Comparison of ENCODE assay signal across 16 mouse cellular contexts in the genomic region with DNA sequence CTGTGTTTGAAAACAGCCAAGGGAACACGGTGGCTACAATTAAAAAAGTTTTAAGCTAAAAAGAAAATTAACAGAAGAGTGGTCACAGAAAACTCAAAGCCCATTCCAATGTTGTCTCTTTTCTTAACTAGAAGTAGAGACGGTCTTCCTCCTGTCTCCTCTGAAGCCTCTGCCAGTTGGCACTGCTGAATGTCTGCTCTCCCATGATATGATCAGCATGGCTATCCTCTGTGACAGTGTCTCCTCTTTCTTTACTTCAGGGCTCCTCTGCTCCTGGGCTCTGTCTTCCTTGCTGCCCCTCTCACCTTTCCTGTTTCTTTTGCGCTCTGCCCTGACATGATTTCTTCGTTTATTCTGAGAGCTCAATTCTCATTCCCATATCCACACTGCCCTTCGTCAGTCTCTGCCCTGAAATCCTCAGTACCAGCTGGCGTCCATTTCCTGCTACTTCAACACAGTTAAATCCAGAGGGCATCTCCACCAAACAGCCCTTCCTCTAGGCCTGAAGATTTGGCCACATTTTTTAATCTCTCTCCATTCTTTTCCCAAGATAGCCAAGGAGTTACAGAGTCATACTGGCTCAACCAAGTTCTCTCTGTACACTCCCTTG.
A peak's percentile ranks its signal among the peaks of the same experiment; 100 is the strongest.
DNase-seq lines count a peak whose midpoint lies in the region; ATAC-seq and TF ChIP-seq lines count a peak whose summit lies in the region.
"Had no signal": no experiment of that assay in that cellular context is flagged by ENCODE, and none has a peak within 500 bp of the region (broad histone marks: within the 10 kb centered on the region; RNA-seq: fewer than 3 reads in every experiment).

No protein-coding gene starts in this region.

- no peak for TF ChIP-seq CTCF in forebrain, postnatal 0 days (IDR thresholded peaks at IDR 0.05; ENCODE audit: low read depth)
- TF ChIP-seq CTCF in testis, adult 2 months (IDR thresholded peaks at IDR 0.05; ENCODE audit: control insufficient read depth, insufficient read depth, insufficient replicate concordance, low read depth, low read length) = no peak

- H3K4me2 ChIP-seq in forebrain, embryonic 15.5 days (replicated peaks) = no peak overlapping the region
- H3K4me2 ChIP-seq in forebrain, postnatal 0 days (ENCODE audit: low read depth) = no peak overlapping the region
- no peak overlapping the region for H3K4me2 ChIP-seq in kidney, embryonic 16.5 days (replicated peaks; ENCODE audit: low read depth, low read length)
- H3K4me2 ChIP-seq in stomach, embryonic 16.5 days (ENCODE audit: low read depth, low read length) = no peak overlapping the region
- H3K4me2 ChIP-seq: embryonic facial prominence, embryonic 12.5 days; heart, embryonic 12.5 days; limb, embryonic 12.5 days; liver, embryonic 15.5 days; neural tube, embryonic 12.5 days had no signal

- peak overlapping the region; percentile 44 for H3K27ac ChIP-seq in forebrain, embryonic 15.5 days (replicated peaks)
- H3K27ac ChIP-seq in forebrain, postnatal 0 days (ENCODE audit: low read depth, low read length) = no peak overlapping the region
- peak overlapping the region; percentile 85 for H3K27ac ChIP-seq in kidney, embryonic 16.5 days (ENCODE audit: low read length)
- peak overlapping the region; percentile 12; the same call in 1 of the 2 replicates for H3K27ac ChIP-seq in testis, adult 2 months (ENCODE audit: control insufficient read depth, insufficient read depth, low read depth, low read length)
- peak overlapping the region; percentile 85 for H3K27ac ChIP-seq in stomach, embryonic 16.5 days (ENCODE audit: low read length)
- H3K27ac ChIP-seq: embryonic facial prominence, embryonic 12.5 days; limb, embryonic 12.5 days; liver, embryonic 15.5 days; neural tube, embryonic 12.5 days had no signal

- H3K9me3 ChIP-seq in forebrain, embryonic 15.5 days = no peaks in the 10 kb centered on the region
- no peaks in the 10 kb centered on the region for H3K9me3 ChIP-seq in forebrain, postnatal 0 days (ENCODE audit: low read length)
- H3K9me3 ChIP-seq in kidney, embryonic 16.5 days (ENCODE audit: low read length) = no peaks in the 10 kb centered on the region
- H3K9me3 ChIP-seq in stomach, embryonic 16.5 days (replicated peaks; ENCODE audit: control insufficient read depth, low read length) = no peaks in the 10 kb centered on the region
- H3K9me3 ChIP-seq: embryonic facial prominence, embryonic 12.5 days; forebrain, embryonic 10.5 days; heart, embryonic 12.5 days; limb, embryonic 12.5 days; liver, embryonic 15.5 days; neural tube, embryonic 12.5 days had no signal

- no peak overlapping the region for H3K4me3 ChIP-seq in forebrain, embryonic 15.5 days
- no peak overlapping the region for H3K4me3 ChIP-seq in forebrain, postnatal 0 days (ENCODE audit: low read depth, low read length)
- H3K4me3 ChIP-seq in kidney, embryonic 16.5 days (ENCODE audit: low read length) = no peak overlapping the region
- H3K4me3 ChIP-seq in testis, adult 2 months (ENCODE audit: control insufficient read depth, low read depth, low read length) = no peak overlapping the region
- no peak overlapping the region for H3K4me3 ChIP-seq in stomach, embryonic 16.5 days (replicated peaks; ENCODE audit: low read length)
- H3K4me3 ChIP-seq: embryonic facial prominence, embryonic 12.5 days; forebrain, embryonic 10.5 days; heart, embryonic 12.5 days; limb, embryonic 12.5 days; liver, embryonic 15.5 days; neural tube, embryonic 12.5 days had no signal

- H3K9ac ChIP-seq in forebrain, embryonic 15.5 days (replicated peaks) = no peak overlapping the region
- H3K9ac ChIP-seq in forebrain, postnatal 0 days = no peak overlapping the region
- H3K9ac ChIP-seq in kidney, embryonic 16.5 days (replicated peaks; ENCODE audit: low read length) = no peak overlapping the region
- 0 out of 2 replicates have a peak overlapping the region, but pooled peaks have one; percentile 8 for H3K9ac ChIP-seq in stomach, embryonic 16.5 days (ENCODE audit: low read length)
- H3K9ac ChIP-seq: embryonic facial prominence, embryonic 12.5 days; heart, embryonic 12.5 days; limb, embryonic 12.5 days; liver, embryonic 15.5 days; neural tube, embryonic 12.5 days had no signal

- peaks cover 21% of the 10 kb centered on the region for H3K4me1 ChIP-seq in forebrain, embryonic 15.5 days
- no peaks in the 10 kb centered on the region; the same call in 1 of the 2 replicates for H3K4me1 ChIP-seq in forebrain, postnatal 0 days (ENCODE audit: insufficient read depth)
- 0 out of 2 replicates have a peak, but pooled peaks cover 9% of the 10 kb centered on the region for H3K4me1 ChIP-seq in kidney, embryonic 16.5 days (ENCODE audit: insufficient read depth, low read length)
- no peaks in the 10 kb centered on the region for H3K4me1 ChIP-seq in testis, adult 2 months (ENCODE audit: control insufficient read depth, insufficient read depth, low read length)
- no peaks in the 10 kb centered on the region for H3K4me1 ChIP-seq in stomach, embryonic 16.5 days (ENCODE audit: control insufficient read depth, insufficient read depth, low read length)
- H3K4me1 ChIP-seq: heart, embryonic 12.5 days; liver, embryonic 15.5 days had no signal

- 81% methylated on average over 6 of the region's 6 CpGs for WGBS in forebrain, embryonic 15.5 days
- WGBS in forebrain, postnatal 0 days = 68% methylated on average over 6 of the region's 6 CpGs
- WGBS in kidney, embryonic 16.5 days = 54% methylated on average over 6 of the region's 6 CpGs
- 50% methylated on average over 6 of the region's 6 CpGs for WGBS in stomach, embryonic 16.5 days

- no peak for DNase-seq in forebrain, postnatal 0 days
- DNase-seq in kidney, adult 18-20 months = no peak
- no peak for DNase-seq in testis, postnatal 14 days (ENCODE audit: low spot score)
- no peak for DNase-seq in thymus, postnatal 14 days
- DNase-seq: adrenal gland, adult 2 months; cerebellum, adult 9-10 months had no signal

- TF ChIP-seq POLR2A in testis, adult 2 months (IDR thresholded peaks at IDR 0.05; ENCODE audit: control insufficient read depth, low read depth, low read length) = no peak

- no peak for ATAC-seq in forebrain, embryonic 15.5 days (replicated peaks)
- no peak for ATAC-seq in forebrain, postnatal 0 days
- no peak for ATAC-seq in kidney, embryonic 16.5 days (ENCODE audit: low FRiP score, low TSS enrichment)
- no peak for ATAC-seq in stomach, embryonic 16.5 days (ENCODE audit: insufficient read depth, low FRiP score)

- H3K27me3 ChIP-seq in forebrain, embryonic 15.5 days = no peaks in the 10 kb centered on the region
- no peaks in the 10 kb centered on the region for H3K27me3 ChIP-seq in forebrain, postnatal 0 days (ENCODE audit: insufficient read depth, low read length)
- H3K27me3 ChIP-seq in kidney, embryonic 16.5 days (ENCODE audit: insufficient read depth, low read length) = no peaks in the 10 kb centered on the region
- no peaks in the 10 kb centered on the region for H3K27me3 ChIP-seq in testis, adult 2 months (ENCODE audit: control insufficient read depth, insufficient read depth, low read length)
- no peaks in the 10 kb centered on the region for H3K27me3 ChIP-seq in stomach, embryonic 16.5 days (ENCODE audit: control insufficient read depth, insufficient read depth, low read length)
- H3K27me3 ChIP-seq: embryonic facial prominence, embryonic 12.5 days; heart, embryonic 12.5 days; limb, embryonic 12.5 days; liver, embryonic 15.5 days had no signal

- H3K36me3 ChIP-seq in forebrain, embryonic 15.5 days = no peaks in the 10 kb centered on the region
- H3K36me3 ChIP-seq in forebrain, postnatal 0 days (ENCODE audit: insufficient read depth) = no peaks in the 10 kb centered on the region
- H3K36me3 ChIP-seq in kidney, embryonic 16.5 days (ENCODE audit: insufficient read depth, low read length) = no peaks in the 10 kb centered on the region
- H3K36me3 ChIP-seq in testis, adult 2 months (ENCODE audit: control insufficient read depth, insufficient read depth, low read length) = no peaks in the 10 kb centered on the region
- H3K36me3 ChIP-seq in stomach, embryonic 16.5 days (ENCODE audit: control insufficient read depth, insufficient read depth, low read length) = no peaks in the 10 kb centered on the region
- H3K36me3 ChIP-seq: embryonic facial prominence, embryonic 12.5 days; forebrain, embryonic 10.5 days; heart, embryonic 12.5 days; limb, embryonic 12.5 days; liver, embryonic 15.5 days; neural tube, embryonic 12.5 days had no signal
